Mouse (Mus musculus) limb, embryonic 15.5 days (tissue): ENCODE results near the gene Eva1a. TPM values are rescaled to one million over a fixed set of nuclear protein-coding genes. Genes with fewer than 3 reads are reported as not detected.

Experiments used
- ATAC-seq: fragments of 200-750 bp; cut with Nextera tagmentation; 2 replicates; pipeline ENCODE4 v1.8.0; 2017; ENCODE audit warnings: low read depth, moderate TSS enrichment; ENCODE audit not compliant: insufficient number of reproducible peaks, low FRiP score, low TSS enrichment
- H3K27ac ChIP-seq: fragments of 300-500 bp; sonication (generic); 2 replicates; pipeline ENCODE4 v1.5.1; 2015; ENCODE audit warnings: moderate library complexity, mild to moderate bottlenecking, inconsistent platforms
- H3K27me3 ChIP-seq: fragments of 300-500 bp; sonication (generic); 2 replicates; pipeline ENCODE4 v1.6.1; 2015; ENCODE audit warnings: inconsistent platforms
- H3K36me3 ChIP-seq: fragments of 300-500 bp; sonication (generic); 2 replicates; pipeline ENCODE4 v1.6.1; 2015; ENCODE audit warnings: inconsistent platforms
- H3K4me1 ChIP-seq: fragments of 300-500 bp; sonication (generic); 2 replicates; pipeline ENCODE4 v1.6.1; 2015; ENCODE audit warnings: inconsistent platforms
- H3K4me2 ChIP-seq: fragments of 300-500 bp; sonication (generic); 2 replicates; pipeline ENCODE4 v1.6.1; 2015; ENCODE audit warnings: mild to moderate bottlenecking, inconsistent platforms
- H3K4me3 ChIP-seq: fragments of 300-500 bp; sonication (generic); 2 replicates; pipeline ENCODE4 v1.5.1; 2015; ENCODE audit warnings: mild to moderate bottlenecking, inconsistent platforms
- H3K9ac ChIP-seq: fragments of 300-500 bp; sonication (generic); 2 replicates; pipeline ENCODE4 v1.6.1; 2015; ENCODE audit warnings: inconsistent platforms
- H3K9me3 ChIP-seq: fragments of 300-500 bp; sonication (generic); 2 replicates; pipeline ENCODE4 v1.6.1; 2016; ENCODE audit warnings: inconsistent platforms
- WGBS: fragments of 180-500 bp; shearing (Covaris S2); methylation state at CpG from one replicate; pipeline ENCODE4 v1.1.7; 2015; 5-methylcytosine and 5-hydroxymethylcytosine counted together
- polyA plus RNA-seq: library from polyadenylated mRNA; unstranded; fragments of >200 nt; fragmentation: Nextera tagmentation; extraction: Ambion mirVana; gene quantifications from 2 replicates; pipeline ENCODE4 v1.2.1, GENCODE M21; 2015

Eva1a gene
- polyA plus RNA-seq, 1 experiment from 2014 or later: 27.2 TPM

DNA sequence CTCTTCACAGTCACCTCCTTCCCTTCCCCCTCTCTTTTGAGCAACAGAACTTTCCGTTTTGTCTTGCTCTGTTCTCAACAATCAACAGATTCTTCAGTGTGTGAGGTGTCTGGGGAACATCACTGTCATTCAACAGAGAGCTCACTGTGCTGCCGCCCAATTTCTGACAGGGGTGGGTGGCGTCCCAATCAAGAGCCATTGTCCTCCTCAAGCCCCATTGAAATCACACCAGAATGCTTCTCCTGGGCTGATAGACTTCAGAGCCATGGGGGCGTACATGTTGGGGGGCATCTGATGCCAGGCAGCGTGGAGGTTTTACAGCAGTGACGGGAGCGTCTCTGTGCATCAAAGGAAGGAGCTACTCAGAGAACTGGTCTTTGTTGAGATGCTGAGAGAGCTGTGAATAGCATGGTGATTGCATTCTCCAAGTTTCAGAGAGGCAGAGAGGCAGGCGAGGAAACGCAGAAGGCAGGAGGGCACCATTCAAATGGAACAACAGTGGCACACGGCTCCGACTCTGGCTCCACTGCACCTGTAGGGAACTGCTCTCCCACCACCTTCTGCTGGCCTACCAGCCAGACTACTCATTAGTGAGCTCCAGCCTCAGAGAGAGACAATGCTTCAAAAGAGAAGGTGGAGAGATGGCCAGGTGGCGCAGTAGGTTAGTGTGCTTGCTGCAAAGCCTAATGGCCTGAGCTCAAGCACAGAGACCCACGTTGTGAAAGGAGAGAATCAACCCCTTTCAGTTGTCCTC lies 95.3 kb downstream of the Eva1a start:
- WGBS: 71% methylated on average over 13 of the region's 13 CpGs
- Histone ChIP-seq H3K4me3 (no peak overlapping the region), H3K9ac (no peak overlapping the region), H3K4me2 (no peak overlapping the region), H3K36me3 (no peaks in the 10 kb centered on the region), H3K27ac (no peak overlapping the region), H3K4me1 (no peaks in the 10 kb centered on the region), H3K9me3 (no peaks in the 10 kb centered on the region), H3K27me3 (no peaks in the 10 kb centered on the region)
- ATAC-seq: no peak

Other genes starting within 250 kb of the Eva1a start
- gene Gcfc2, start 117.4 kb upstream of the Eva1a start, polyA plus RNA-seq: 7.5 and 8.8 TPM in 2 replicates
- 42.6 and 45.1 TPM in 2 replicates for gene Mrpl19, start 75.1 kb upstream of the Eva1a start, polyA plus RNA-seq